Mouse (Mus musculus): ENCODE results near the gene Itga10. TPM values are rescaled to one million over a fixed set of nuclear protein-coding genes. Genes with fewer than 3 reads are reported as not detected.
"Not testable (repeated sequence)": the region's sequence is repeated elsewhere in the genome, so short reads cannot be mapped to it uniquely, and the experiment has no call there.

The Itga10 gene
- total and polyA plus RNA-seq, 2 experiments from 2014 or later, result 0.57 to 2.8 TPM

GRCm38 (mm10) chr3:96599069-96599393 lies 46.4 kb upstream of the Itga10 start:
- Histone ChIP-seq H3K4me2 (ENCODE audit: low read depth) (peak overlapping the region; percentile 100), H3K27ac (ENCODE audit: low read depth, low read length) (no peak overlapping the region), H3K4me1 (ENCODE audit: insufficient read depth) (peaks cover 19% of the 10 kb centered on the region), H3K36me3 (ENCODE audit: insufficient read depth) (no peaks in the 10 kb centered on the region), H3K9ac (no peak overlapping the region), H3K27me3 (ENCODE audit: insufficient read depth, low read length) (no peaks in the 10 kb centered on the region), H3K4me3 (ENCODE audit: low read depth, low read length) (peak overlapping the region; percentile 59; the same call in 1 of the 2 replicates), H3K9me3 (ENCODE audit: low read length) (no peaks in the 10 kb centered on the region)
- no peak for TF ChIP-seq CTCF (IDR thresholded peaks at IDR 0.05; ENCODE audit: low read depth)
- DNase-seq (no peak), ATAC-seq (no peak)
- 55% methylated on average over 8 of the region's 8 CpGs for WGBS

GRCm38 (mm10) chr3:96599411-96599810 lies 46.0 kb upstream of the Itga10 start:
- Histone ChIP-seq H3K36me3 (ENCODE audit: insufficient read depth) (no peaks in the 10 kb centered on the region), H3K4me2 (ENCODE audit: low read depth) (peak overlapping the region; percentile 100; the same call in 1 of the 2 replicates), H3K9ac (no peak overlapping the region), H3K4me3 (ENCODE audit: low read depth, low read length) (no peak overlapping the region), H3K27ac (ENCODE audit: low read depth, low read length) (no peak overlapping the region), H3K4me1 (ENCODE audit: insufficient read depth) (peaks cover 23% of the 10 kb centered on the region), H3K27me3 (ENCODE audit: insufficient read depth, low read length) (no peaks in the 10 kb centered on the region), H3K9me3 (ENCODE audit: low read length) (no peaks in the 10 kb centered on the region)
- WGBS, result 84% methylated on average over 3 of the region's 3 CpGs
- no peak for ATAC-seq
- TF ChIP-seq CTCF (IDR thresholded peaks at IDR 0.05; ENCODE audit: low read depth), result no peak
- no peak for DNase-seq

DNA sequence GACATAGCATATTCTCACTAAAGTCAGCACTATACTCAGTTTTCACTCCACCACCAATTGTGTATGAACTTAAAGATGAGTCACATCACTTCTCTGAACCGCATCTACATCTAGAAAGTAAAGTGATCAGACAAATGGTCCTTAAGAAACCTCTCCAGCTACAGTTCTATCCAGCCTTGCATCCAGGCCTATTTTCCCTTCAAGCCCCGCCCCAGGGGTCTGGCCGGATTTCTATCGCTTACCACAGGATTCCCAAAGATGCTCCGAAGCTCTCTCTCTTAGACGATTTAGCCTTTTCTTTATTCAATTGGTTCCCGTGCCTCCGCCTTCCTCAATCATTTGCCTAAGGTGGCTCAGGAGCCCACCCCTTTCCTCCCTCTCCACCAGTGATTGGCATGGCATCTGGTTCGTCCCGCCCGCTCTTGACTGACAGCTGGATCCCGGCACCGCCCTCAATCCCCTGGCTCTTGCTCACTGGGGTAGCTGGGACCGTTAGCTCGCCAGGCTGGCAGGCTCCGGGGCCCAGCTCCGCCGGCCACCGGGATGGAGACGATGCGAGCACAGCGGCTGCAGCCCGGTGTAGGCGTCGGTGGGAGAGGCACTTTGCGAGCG lies 44.6 kb upstream of the Itga10 start, which contains the start of gene Lix1l:
Gene Lix1l, plus strand, starts transcription at position 511 of the 612 bp plus-strand sequence.
- WGBS, result under 1% methylated on average over 27 of the region's 27 CpGs
- Histone ChIP-seq H3K9me3 (ENCODE audit: low read length) (no peaks in the 10 kb centered on the region), H3K4me3 (ENCODE audit: low read depth, low read length) (peak within 1 kb of the TSS; percentile 81), H3K27me3 (ENCODE audit: insufficient read depth, low read length) (no peaks in the 10 kb centered on the region), H3K9ac (peak within 1 kb of the TSS; percentile 81), H3K27ac (ENCODE audit: low read depth, low read length) (peak within 1 kb of the TSS; percentile 92), H3K36me3 (ENCODE audit: insufficient read depth) (peaks cover 3% of the 10 kb centered on the region; the same call in 1 of the 2 replicates), H3K4me1 (ENCODE audit: insufficient read depth) (peaks cover 31% of the 10 kb centered on the region), H3K4me2 (ENCODE audit: low read depth) (peak within 1 kb of the TSS; percentile 70)
- ATAC-seq (peak; percentile 92), DNase-seq (peak; percentile 95)
- TF ChIP-seq CTCF (IDR thresholded peaks at IDR 0.05; ENCODE audit: low read depth), result no peak

DNA sequence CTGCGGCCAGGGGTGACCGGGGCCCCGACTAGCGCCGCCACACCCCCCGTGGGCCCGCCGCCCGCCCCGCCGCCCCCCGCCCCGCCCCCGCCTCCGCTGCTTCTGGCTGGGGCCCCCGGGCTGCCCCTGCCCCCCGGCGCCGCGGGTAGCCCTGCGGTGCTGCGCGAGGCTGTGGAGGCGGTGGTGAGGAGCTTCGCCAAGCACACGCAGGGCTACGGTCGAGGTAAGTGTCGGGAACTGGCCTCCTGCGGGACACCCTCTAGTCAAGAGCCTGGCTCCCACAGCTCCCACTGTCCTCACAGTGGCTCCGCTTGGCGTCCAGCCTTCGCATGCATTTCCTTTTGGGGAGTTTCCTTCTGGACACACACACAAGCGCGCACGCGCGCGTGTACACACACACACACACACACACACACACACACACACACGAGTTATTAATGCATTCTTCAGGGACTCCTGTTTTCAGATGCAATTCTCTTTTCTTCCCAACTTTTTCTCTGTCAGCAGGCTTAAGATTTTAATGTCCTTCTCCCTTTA lies 44.1 kb upstream of the Itga10 start:
- peaks cover 29% of the 10 kb centered on the region for H3K4me1 ChIP-seq (ENCODE audit: insufficient read depth)
- H3K27ac ChIP-seq (ENCODE audit: low read depth, low read length), result peak overlapping the region; percentile 92
- peaks cover 3% of the 10 kb centered on the region; the same call in 1 of the 2 replicates for H3K36me3 ChIP-seq (ENCODE audit: insufficient read depth)
- ATAC-seq (peak; percentile 34), DNase-seq (peak; percentile 82)
- peak overlapping the region; percentile 81 for H3K9ac ChIP-seq
- H3K9me3 ChIP-seq (ENCODE audit: low read length), result no peaks in the 10 kb centered on the region
- peak overlapping the region; percentile 70 for H3K4me2 ChIP-seq (ENCODE audit: low read depth)
- peak overlapping the region; percentile 81 for H3K4me3 ChIP-seq (ENCODE audit: low read depth, low read length)
- no peak for TF ChIP-seq CTCF (IDR thresholded peaks at IDR 0.05; ENCODE audit: low read depth)
- no peaks in the 10 kb centered on the region for H3K27me3 ChIP-seq (ENCODE audit: insufficient read depth, low read length)
- WGBS, result 1% methylated on average over 28 of the region's 40 CpGs

DNA sequence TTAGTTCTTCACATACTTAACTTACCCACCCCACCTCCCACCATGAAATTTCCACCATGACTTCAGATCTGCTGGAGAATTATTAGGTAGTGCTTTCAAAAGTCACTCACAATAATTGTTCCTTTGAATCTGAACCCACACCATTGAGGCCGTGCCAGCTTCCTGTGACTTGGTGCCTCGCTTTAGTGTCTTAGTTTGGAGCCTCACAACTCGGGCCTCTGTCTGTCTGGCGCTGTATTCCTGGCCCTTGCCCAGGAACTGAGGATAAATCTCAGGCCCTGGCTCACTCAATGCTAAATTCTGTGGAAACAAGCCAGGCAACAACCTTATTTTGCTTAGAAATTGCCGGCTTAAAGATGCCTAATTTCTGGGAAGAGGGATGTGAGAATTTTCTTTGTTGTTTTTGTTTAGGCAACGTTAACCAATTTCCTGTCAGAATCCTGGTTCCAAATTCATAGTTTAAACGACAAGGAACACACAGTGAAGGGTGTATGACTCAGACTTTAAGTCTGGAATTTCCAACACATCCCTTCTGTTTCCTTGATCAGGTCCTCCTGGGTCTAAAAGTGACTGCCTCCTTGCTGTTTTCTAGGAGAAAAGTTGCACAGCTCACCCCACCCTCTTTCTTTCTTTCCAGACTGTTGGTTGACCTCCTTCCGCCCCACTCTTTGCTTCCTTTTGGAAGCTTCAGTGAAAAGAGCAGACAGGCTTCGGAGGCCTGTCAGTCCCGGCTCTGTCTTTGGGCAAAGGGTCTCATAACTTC lies 43.3 kb upstream of the Itga10 start:
- H3K9ac ChIP-seq, result peak overlapping the region; percentile 81
- H3K9me3 ChIP-seq (ENCODE audit: low read length), result no peaks in the 10 kb centered on the region
- ATAC-seq, result no peak
- H3K4me3 ChIP-seq (ENCODE audit: low read depth, low read length), result peak overlapping the region; percentile 81
- DNase-seq, result peak; percentile 55
- no peaks in the 10 kb centered on the region for H3K27me3 ChIP-seq (ENCODE audit: insufficient read depth, low read length)
- 5% methylated on average over 10 of the region's 10 CpGs for WGBS
- peaks cover 3% of the 10 kb centered on the region; the same call in 1 of the 2 replicates for H3K36me3 ChIP-seq (ENCODE audit: insufficient read depth)
- H3K4me2 ChIP-seq (ENCODE audit: low read depth), result peak overlapping the region; percentile 70
- peak overlapping the region; percentile 92 for H3K27ac ChIP-seq (ENCODE audit: low read depth, low read length)
- peaks cover 29% of the 10 kb centered on the region for H3K4me1 ChIP-seq (ENCODE audit: insufficient read depth)
- TF ChIP-seq CTCF (IDR thresholded peaks at IDR 0.05; ENCODE audit: low read depth), result no peak

GRCm38 (mm10) chr3:96602704-96603084 lies 42.7 kb upstream of the Itga10 start:
- no peak for TF ChIP-seq CTCF (IDR thresholded peaks at IDR 0.05; ENCODE audit: low read depth)
- H3K27ac ChIP-seq (ENCODE audit: low read depth, low read length), result peak overlapping the region; percentile 92; the same call in 1 of the 2 replicates
- peaks cover 3% of the 10 kb centered on the region; the same call in 1 of the 2 replicates for H3K36me3 ChIP-seq (ENCODE audit: insufficient read depth)
- no peaks in the 10 kb centered on the region for H3K9me3 ChIP-seq (ENCODE audit: low read length)
- 28% methylated on average over 5 of the region's 5 CpGs for WGBS
- ATAC-seq (no peak), DNase-seq (no peak)
- no peaks in the 10 kb centered on the region for H3K27me3 ChIP-seq (ENCODE audit: insufficient read depth, low read length)
- H3K4me2 ChIP-seq (ENCODE audit: low read depth), result peak overlapping the region; percentile 70
- peak overlapping the region; percentile 81 for H3K4me3 ChIP-seq (ENCODE audit: low read depth, low read length)
- peaks cover 28% of the 10 kb centered on the region for H3K4me1 ChIP-seq (ENCODE audit: insufficient read depth)
- peak overlapping the region; percentile 81 for H3K9ac ChIP-seq

DNA sequence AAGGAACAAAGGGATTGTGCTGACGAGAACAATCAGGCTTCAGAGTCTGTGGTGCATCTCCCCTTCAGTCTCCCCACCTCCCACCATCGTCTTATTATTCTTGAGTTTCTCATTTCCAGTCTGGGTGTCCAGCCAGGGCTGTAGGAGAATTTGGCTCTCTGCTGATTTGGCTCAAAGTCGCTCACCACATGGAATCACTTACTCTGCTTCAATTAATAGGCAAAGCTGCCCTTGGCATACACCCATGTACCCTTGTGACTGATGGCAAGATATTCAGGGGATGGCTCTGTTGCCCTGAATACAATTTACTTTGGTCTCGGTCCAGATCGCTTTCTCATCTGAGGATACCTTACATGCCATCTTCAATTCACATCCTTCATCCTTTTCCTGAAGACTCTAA lies 42.1 kb upstream of the Itga10 start:
- peak overlapping the region; percentile 81 for H3K4me3 ChIP-seq (ENCODE audit: low read depth, low read length)
- ATAC-seq, result no peak
- peak; percentile 42 for DNase-seq
- H3K9ac ChIP-seq, result peak overlapping the region; percentile 81
- H3K27ac ChIP-seq (ENCODE audit: low read depth, low read length), result no peak overlapping the region
- H3K27me3 ChIP-seq (ENCODE audit: insufficient read depth, low read length), result no peaks in the 10 kb centered on the region
- no peak for TF ChIP-seq CTCF (IDR thresholded peaks at IDR 0.05; ENCODE audit: low read depth)
- peaks cover 3% of the 10 kb centered on the region; the same call in 1 of the 2 replicates for H3K36me3 ChIP-seq (ENCODE audit: insufficient read depth)
- H3K9me3 ChIP-seq (ENCODE audit: low read length), result no peaks in the 10 kb centered on the region
- peaks cover 23% of the 10 kb centered on the region for H3K4me1 ChIP-seq (ENCODE audit: insufficient read depth)
- H3K4me2 ChIP-seq (ENCODE audit: low read depth), result peak overlapping the region; percentile 70
- WGBS, result 26% methylated on average over 5 of the region's 5 CpGs

GRCm38 (mm10) chr3:96606007-96606406 lies 39.4 kb upstream of the Itga10 start:
- not testable (repeated sequence) for ATAC-seq; DNase-seq; H3K4me3 ChIP-seq (ENCODE audit: low read depth, low read length); H3K27ac ChIP-seq (ENCODE audit: low read depth, low read length); H3K27me3 ChIP-seq (ENCODE audit: insufficient read depth, low read length); H3K4me2 ChIP-seq (ENCODE audit: low read depth); H3K9ac ChIP-seq; H3K9me3 ChIP-seq (ENCODE audit: low read length); H3K36me3 ChIP-seq (ENCODE audit: insufficient read depth)
- peaks cover 16% of the 10 kb centered on the region for H3K4me1 ChIP-seq (ENCODE audit: insufficient read depth)
- 87% methylated on average over 4 of the region's 4 CpGs for WGBS
